Mouse (Mus musculus) 3T3-L1 (cell line): ENCODE measurements at regions not wholly inside any gene's neighbourhood (a gene's known extent, or its start where the extent isn't known, plus 50 kb on each side); places are given as distances from the start of the nearest gene placed in this dataset.
A peak's percentile ranks its signal among the peaks of the same experiment; 100 is the strongest.

ENCODE experiments used
- DNase-seq: peaks from one replicate; pipeline ENCODE4 v3.0.0-alpha.2; 2015; ENCODE audit warnings: low read depth, low spot score

DNA sequence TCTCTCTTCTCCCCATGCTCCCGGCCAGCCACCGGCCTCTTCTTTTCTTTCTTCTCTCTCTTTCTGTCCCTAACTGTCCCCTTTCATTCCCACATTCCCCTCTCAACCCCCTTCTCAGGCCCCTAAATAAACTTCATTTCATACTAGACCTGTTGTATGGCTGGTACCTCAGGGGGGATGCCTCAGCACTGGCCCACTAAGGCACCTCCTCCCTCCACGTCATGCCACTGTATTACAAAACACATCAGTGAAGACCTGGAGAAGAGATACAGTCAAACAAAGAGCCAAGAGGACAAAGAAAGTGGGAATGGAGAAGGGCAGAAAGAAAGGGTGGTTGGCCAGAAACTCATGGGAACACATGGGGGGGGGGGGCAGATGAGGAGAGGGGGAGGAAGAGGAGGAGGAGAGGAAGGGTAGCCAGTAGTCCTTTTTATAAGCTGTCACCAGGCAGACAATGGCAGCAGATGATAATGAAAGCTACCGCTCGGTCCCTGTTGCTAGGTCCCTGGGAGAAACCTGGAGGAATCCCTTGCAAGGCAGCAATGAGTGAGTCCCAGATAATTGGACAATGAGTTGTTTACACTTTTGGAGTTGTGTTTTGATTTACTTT lies 224.5 kb upstream of the Pfn2 start:
- DNase-seq: no peak

- no peak for DNase-seq
These were observed 241.7 kb upstream of the Pfn2 start for GRCm38 (mm10) chr3:58089344-58090139.

- DNase-seq: no peak
These were observed 242.5 kb upstream of the Pfn2 start for GRCm38 (mm10) chr3:58090396-58090795.

DNA sequence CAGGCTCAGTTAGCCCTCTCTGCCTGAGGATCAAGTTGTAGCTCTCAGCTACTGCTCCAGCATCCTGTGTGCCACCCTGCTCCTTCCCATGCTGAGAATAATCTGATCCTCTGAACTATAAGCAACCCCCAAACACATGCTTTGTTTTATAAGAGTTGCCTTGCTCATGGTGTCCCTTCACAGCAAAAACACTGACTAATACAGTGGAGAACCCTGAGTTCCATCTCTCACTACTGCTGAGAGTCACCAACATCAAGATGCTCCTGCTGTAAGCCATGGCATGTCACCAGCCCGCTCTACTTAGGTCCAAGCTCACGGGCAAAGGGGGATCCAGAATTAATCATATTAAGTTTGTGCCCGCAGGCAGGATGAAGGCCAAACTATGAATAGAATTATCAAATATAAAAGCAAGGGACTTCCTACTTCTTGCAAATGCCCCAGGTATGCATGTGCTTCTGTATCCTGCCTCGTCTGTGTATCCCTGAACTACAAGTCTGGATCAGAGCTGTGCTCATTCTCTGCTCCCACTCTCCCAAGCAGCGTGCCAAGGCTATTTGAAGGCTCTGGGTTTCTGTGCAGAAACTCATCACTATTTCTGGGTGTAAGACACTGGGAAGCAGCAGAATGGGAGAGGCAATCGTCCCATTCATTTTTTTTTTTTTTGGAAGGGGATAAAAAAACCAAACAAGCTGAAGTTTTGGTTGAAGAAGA lies 243.7 kb upstream of the Pfn2 start:
- no peak for DNase-seq

DNA sequence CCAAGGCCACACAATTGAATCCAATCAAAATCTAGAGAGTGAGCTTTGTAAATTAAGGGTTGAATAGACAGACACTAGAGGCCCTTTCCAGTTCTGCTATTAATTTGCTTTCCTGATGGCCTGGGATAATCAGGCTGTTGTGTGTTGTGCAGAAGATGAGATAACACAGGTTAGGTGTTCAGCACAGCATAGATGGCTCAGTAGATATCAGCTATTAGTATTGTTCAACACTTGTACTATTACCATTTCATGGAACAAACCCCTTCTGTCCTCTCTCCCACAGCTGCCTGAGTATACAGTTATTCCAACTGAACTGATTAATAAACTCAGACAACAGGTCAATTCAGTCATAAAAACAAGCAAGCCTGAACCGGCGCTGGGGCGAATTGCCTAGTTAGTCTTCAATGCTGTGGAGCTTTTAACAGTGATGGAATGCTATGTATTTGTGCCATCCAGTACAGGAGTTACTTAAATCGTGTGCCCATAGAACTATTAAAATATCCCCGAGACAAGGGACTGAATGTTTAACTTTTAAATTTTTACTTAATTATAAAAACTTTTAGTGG lies 263.1 kb upstream of the Pfn2 start:
- no peak for DNase-seq

GRCm38 (mm10) chr3:58112431-58112856 lies 264.6 kb upstream of the Pfn2 start:
- DNase-seq: no peak

GRCm38 (mm10) chr3:58113941-58114340 lies 266.1 kb upstream of the Pfn2 start:
- DNase-seq: no peak

DNA sequence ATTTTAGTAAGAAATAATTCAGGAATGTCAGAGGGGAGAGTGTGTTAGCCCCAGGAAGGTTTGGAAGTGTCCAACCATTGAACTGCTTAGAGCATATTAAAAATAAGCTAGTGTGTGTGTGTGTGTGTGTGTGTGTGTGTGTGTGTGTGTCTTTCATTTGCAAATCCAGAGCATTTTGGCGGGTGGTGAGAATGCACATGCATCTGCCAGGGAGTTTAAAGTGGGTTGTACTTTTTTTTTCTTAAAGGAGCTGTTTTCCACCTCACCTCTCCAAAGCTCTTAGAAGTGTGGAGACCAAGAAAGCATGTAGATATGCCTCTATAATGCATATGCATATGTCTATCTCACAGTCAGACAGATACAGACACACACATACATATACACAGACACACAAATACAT lies 267.6 kb upstream of the Pfn2 start:
- no peak for DNase-seq

DNA sequence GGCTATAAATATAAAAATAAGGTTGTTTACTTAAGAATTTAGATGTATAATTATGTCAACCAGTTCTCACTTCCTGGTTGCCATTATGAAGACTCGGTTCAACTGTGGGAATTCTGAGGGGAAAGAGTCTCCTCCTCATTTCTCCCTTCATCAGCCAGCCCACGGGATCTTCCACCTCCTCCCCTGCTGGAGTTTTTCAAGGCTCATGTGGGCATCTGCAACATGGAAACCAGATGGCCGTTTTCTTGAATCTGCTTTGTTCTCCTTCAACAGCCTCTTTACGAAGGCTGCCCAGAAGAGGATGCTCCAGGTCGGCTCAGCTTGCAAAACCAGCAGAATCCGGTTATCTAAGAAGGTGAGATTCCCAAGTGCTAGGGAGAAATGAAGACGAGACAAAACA lies 269.0 kb upstream of the Pfn2 start:
- DNase-seq: no peak

DNA sequence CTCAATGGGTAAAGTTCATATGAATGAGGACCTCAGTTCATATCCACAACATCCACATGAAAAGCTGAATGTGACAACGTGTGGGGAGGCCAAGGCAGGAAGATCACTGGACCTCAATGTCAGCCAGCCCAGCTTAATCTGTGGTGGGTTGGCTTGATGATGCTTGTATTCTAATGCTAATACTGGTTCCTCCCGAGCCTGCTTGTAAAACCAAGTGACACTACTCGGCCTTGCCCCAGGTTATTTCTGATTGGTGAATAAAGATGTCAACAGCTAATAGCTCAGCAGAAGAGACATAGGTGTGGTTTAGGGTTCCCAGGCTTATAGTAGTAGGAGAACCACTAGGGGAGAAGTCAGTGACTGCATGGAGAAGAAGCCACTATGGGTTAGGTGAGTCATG lies 272.2 kb upstream of the Pfn2 start:
- no peak for DNase-seq

GRCm38 (mm10) chr3:58122456-58123359 lies 274.8 kb upstream of the Pfn2 start:
- peak; percentile 92 for DNase-seq

DNA sequence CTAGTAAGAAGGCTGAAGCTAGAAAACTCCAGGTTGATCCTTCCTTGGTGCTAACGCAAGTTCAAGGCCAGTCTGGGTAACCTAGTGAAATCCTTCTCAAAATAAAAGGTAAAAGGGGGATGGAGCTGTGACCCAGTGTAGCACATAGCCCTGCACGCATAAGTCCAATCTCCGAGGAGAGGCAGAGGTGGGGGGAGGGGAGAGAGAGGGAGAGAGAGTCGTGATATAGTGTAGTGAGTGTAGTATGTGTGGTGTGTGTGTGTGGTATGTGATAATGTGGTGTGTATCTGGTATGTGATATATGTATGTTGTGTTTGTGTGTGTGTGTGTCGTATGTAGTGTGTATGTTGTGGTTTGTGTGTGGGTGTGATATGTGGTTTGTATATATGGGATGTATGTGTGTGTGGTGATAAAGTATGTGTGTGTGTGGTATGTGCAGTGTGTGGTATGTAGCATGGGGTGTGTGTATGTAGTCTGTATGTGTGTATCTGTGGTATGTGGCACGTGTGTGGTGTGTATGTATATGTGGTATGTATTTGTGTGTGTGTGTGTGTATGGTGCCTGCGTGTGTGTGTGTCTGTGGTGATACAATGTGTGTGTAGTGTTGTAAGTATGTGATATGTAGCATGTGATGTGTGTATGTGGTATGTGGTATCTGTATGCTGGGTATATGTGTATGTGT lies 275.7 kb upstream of the Pfn2 start:
- DNase-seq: no peak

DNA sequence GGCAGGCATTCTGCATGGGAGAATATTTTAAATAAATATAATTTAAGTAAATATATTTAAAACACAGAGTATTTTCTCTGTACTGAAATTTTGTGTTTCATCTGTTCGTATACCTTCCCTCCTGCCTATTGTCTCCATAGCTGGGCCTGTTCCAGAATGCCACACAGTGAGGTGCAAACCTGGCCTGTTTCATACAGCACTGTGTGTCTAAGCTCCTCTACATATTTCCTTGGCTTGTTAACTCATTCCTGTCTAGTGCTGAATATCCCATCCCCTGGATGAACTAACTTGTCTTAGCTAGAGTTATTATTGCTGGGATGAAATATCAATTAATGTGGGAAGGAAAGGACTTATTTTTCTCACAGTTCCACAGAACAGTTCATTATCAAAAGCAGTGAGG lies 277.0 kb upstream of the Pfn2 start:
- no peak for DNase-seq

- no peak for DNase-seq
These were observed 279.1 kb upstream of the Pfn2 start for GRCm38 (mm10) chr3:58126996-58127395.

DNA sequence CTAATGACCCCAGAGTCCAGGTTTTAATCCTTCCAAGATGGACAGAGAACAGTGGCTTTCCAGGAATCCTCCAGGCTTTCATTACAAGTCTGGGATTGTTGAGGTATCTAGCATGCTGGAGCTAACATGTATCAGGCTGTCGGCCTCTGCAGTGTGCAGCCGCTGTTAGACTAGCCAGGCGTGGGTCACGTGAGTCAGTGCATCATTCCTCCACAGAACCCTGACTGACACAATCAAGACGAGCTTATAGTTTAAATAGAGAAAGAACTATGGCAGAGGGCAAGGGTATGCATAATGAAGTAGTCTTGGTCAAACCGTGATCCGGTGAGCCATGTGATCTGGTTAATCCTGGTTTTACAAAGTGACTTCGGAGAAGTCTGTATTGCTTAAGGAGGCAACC lies 280.2 kb upstream of the Pfn2 start:
- DNase-seq: no peak

DNA sequence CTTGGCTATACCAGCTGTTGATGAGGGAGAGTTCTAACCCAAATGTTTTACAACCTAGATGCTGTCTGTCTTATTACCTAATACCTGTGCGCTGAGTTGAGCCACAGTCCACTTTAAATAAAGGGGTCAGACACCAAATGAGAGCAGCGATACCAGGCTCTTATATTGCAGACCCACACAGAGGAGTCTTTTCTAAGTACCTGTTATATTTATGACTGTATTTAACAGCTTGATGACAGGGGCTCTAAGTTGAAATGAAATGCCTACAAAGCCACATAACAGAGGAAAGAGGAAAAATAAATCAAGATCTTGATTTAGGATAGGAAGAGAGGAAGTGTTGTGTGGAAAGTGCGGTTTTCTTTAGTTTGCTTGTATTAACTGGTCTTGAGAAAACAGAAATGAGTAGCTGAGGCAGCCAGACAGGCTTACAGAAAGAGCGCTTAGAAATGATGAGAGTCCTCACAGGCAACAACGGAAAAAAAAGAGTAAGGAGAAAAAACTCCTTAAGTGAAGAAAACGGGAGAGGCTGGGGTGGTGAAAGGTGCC lies 281.6 kb upstream of the Pfn2 start:
- no peak for DNase-seq

DNA sequence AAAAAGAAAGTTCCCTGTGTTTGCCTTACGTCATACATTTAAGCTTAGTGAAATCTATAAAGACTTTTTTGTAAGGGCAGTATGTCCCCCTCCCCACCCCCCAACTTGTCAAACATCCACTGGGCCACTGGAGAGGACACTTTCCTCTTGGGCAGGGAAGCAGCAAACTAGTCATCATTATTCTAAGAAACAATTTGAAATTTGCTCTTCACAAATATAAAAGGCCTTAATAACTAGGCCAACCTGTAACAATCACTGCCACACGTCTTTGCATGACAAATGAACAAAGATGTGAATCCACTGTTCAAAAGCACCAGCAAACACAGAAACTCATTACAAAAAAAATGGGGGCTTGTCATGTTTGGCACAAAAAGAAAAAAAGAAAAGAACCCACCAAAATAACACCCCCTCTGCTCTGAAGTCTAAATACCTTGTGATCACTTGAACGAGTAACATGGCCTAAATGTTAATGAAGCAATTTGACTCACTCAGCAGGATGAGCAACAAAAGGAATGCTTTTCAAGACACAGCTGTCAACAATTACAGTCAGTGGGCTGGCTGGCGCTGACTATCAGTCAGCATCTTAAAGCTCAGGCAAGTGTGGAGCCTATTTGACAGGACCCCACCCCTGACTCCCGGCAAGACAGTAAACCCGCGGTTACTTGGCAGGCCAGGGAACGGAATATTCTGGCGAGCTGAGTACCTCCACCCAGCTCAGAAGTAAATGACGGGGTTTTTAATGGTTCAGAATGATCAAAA lies 278.7 kb upstream of the Tsc22d2 start:
- DNase-seq: peak; percentile 57

DNA sequence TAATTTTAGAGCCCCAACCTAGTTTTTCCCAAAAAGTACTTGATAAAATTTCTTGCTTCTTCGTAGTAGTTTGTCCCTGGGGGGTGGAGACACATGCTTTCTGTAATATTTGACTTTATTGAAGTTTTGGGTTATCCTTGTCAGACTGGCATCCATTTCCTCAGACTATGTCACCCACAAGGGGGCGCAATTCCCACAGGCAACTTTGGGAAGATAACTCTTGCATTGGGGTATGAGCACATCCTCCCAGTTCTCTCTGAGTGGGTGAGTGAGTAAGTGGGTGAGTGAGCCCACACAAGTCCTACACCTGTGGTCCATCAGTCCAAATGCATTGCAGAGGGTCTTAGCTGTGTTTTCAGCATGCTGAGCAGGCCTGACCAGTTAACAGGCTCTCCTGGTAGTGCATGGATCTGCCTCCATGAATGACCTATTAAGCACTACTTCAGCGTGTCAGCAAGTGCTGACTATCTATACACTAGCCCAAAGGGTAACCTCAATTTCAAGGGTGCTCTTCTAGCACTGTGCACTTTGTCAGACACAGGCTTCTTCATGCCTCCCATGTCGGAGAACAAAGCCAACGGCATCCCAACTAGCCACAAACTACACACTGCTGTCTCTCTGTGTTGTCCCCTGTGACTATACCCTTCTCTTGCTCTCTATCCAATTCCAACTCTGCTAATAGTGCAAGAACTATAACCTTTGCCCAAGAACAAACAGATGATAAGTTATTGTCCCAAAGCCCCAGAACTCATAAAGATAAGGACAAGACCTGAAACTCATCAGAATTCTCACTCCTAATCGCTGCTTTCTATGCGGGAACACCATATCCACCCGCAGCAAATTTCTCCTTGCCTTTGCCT lies 275.6 kb upstream of the Tsc22d2 start:
- DNase-seq: peak; percentile 83

DNA sequence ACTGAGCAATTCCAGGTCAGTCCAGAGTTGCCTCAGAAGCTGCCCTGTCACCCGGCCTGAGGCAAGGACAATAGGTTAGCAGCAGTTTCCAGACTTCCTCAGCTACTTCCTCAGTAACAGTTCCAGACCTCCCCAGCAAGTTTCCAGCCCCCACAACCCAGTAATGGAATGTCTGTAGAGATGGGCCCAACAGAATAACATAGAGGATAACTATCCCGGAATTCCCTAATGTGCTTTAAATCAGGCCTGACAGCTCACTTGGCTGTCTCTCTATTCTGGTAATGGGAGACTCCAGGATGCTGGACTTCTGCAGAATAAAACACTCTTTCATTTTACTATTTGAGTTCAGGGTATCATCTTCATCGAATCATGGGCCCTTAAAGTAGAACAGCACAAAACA lies 268.4 kb upstream of the Tsc22d2 start:
- peak; percentile 31 for DNase-seq
